Mouse (Mus musculus) ES-Bruce4 (cell line): ENCODE data around the gene Il18. TPM values are rescaled to one million over a fixed set of nuclear protein-coding genes. Genes with fewer than 3 reads are reported as not detected.

Experiments
- H3K27ac ChIP-seq: 2 replicates; pipeline ENCODE4 v1.5.1; 2012; ENCODE audit warnings: low read length, inconsistent platforms; ENCODE audit not compliant: insufficient read depth
- H3K27me3 ChIP-seq: 2 replicates; pipeline ENCODE4 v1.6.1; 2012; ENCODE audit warnings: mild to moderate bottlenecking, low read length, inconsistent platforms; ENCODE audit not compliant: control insufficient read depth, poor library complexity, insufficient read depth, severe bottlenecking
- H3K36me3 ChIP-seq: 2 replicates; pipeline ENCODE4 v1.6.1; 2012; ENCODE audit warnings: inconsistent platforms, mild to moderate bottlenecking, low read length, moderate library complexity; ENCODE audit not compliant: control insufficient read depth, poor library complexity, insufficient read depth, severe bottlenecking
- H3K4me1 ChIP-seq: one replicate; pipeline ENCODE4 v1.8.1; 2011; ENCODE audit warnings: low read length; ENCODE audit not compliant: control insufficient read depth, insufficient read depth
- H3K4me3 ChIP-seq: 2 replicates; pipeline ENCODE4 v1.5.1; 2011; ENCODE audit warnings: low read depth, mild to moderate bottlenecking, low read length
- H3K9ac ChIP-seq: 2 replicates; pipeline ENCODE4 v1.6.1; 2012; ENCODE audit warnings: low read depth, mild to moderate bottlenecking, inconsistent platforms; ENCODE audit not compliant: poor library complexity, severe bottlenecking
- H3K9me3 ChIP-seq: replicated peaks from 2 replicates; pipeline ENCODE4 v1.6.1; 2012; ENCODE audit warnings: mild to moderate bottlenecking, low read length, inconsistent platforms; ENCODE audit not compliant: control insufficient read depth, poor library complexity, insufficient read depth, severe bottlenecking
- CTCF ChIP-seq: IDR thresholded peaks from one replicate; pipeline ENCODE4 v1.8.1; 2011; ENCODE audit warnings: low read depth, low read length
- EP300 ChIP-seq: IDR thresholded peaks from 2 replicates; pipeline ENCODE4 v1.6.1; 2011; ENCODE audit warnings: low read depth, low read length; ENCODE audit not compliant: insufficient read depth
- POLR2A ChIP-seq: IDR thresholded peaks from one replicate; pipeline ENCODE4 v1.8.1; 2011; ENCODE audit warnings: low read length; ENCODE audit not compliant: insufficient read depth
- polyA plus RNA-seq: library from polyadenylated mRNA; stranded (reverse); fragments of >200 nt; gene quantifications from 2 replicates; pipeline ENCODE4 v1.2.4, GENCODE M21; 2011; ENCODE audit warnings: low read depth; ENCODE audit not compliant: missing spikeins, insufficient read depth, insufficient read length

The Il18 gene
- polyA plus RNA-seq, 1 experiment, result 1.2 TPM

GRCm38 (mm10) chr9:50602055-50602845 lies 47.6 kb downstream of the Il18 start:
- Histone ChIP-seq H3K4me3 (peak overlapping the region; percentile 81), H3K9ac (peak overlapping the region; percentile 43), H3K27me3 (no peaks in the 10 kb centered on the region), H3K9me3 (no peaks in the 10 kb centered on the region), H3K4me1 (no peaks in the 10 kb centered on the region), H3K36me3 (peaks cover 31% of the 10 kb centered on the region), H3K27ac (no peak overlapping the region)
- TF ChIP-seq POLR2A (no peak), EP300 (no peak), CTCF (no peak)

GRCm38 (mm10) chr9:50603189-50603997 lies 48.8 kb downstream of the Il18 start, which contains the start of the genes Sdhd and Timm8b:
Gene Sdhd, minus strand, starts transcription at chr9:50603812.
Gene Timm8b, plus strand, starts transcription at chr9:50603910.
- H3K27me3 ChIP-seq, result no peaks in the 10 kb centered on the region
- no peaks in the 10 kb centered on the region for H3K9me3 ChIP-seq
- peak within 1 kb of the TSS; percentile 90 for H3K4me3 ChIP-seq
- no peak for TF ChIP-seq CTCF
- TF ChIP-seq POLR2A, result peak; percentile 84
- peak; percentile 27; the same call in 1 of the 2 replicates for TF ChIP-seq EP300
- H3K36me3 ChIP-seq, result peaks cover 26% of the 10 kb centered on the region
- H3K4me1 ChIP-seq, result no peaks in the 10 kb centered on the region
- H3K9ac ChIP-seq, result peak within 1 kb of the TSS; percentile 43
- no peak within 1 kb of the TSS for H3K27ac ChIP-seq

GRCm38 (mm10) chr9:50603998-50604324 lies 49.3 kb downstream of the Il18 start:
- Histone ChIP-seq H3K27ac (no peak overlapping the region), H3K27me3 (no peaks in the 10 kb centered on the region), H3K4me3 (peak overlapping the region; percentile 90), H3K9ac (peak overlapping the region; percentile 43), H3K9me3 (no peaks in the 10 kb centered on the region), H3K4me1 (no peaks in the 10 kb centered on the region), H3K36me3 (peaks cover 29% of the 10 kb centered on the region)
- TF ChIP-seq POLR2A, result no peak
- TF ChIP-seq CTCF, result no peak
- no peak for TF ChIP-seq EP300

GRCm38 (mm10) chr9:50604338-50604737 lies 49.7 kb downstream of the Il18 start:
- Histone ChIP-seq H3K27me3 (no peaks in the 10 kb centered on the region), H3K4me1 (no peaks in the 10 kb centered on the region), H3K36me3 (peaks cover 28% of the 10 kb centered on the region), H3K9ac (peak overlapping the region; percentile 43), H3K9me3 (no peaks in the 10 kb centered on the region), H3K27ac (no peak overlapping the region), H3K4me3 (peak overlapping the region; percentile 90)
- TF ChIP-seq CTCF (no peak), POLR2A (no peak), EP300 (no peak)

- Histone ChIP-seq H3K27ac (no peak overlapping the region), H3K4me1 (no peaks in the 10 kb centered on the region), H3K9ac (no peak overlapping the region), H3K9me3 (no peaks in the 10 kb centered on the region), H3K27me3 (no peaks in the 10 kb centered on the region), H3K36me3 (peaks cover 61% of the 10 kb centered on the region), H3K4me3 (no peak overlapping the region)
- no peak for TF ChIP-seq POLR2A
- TF ChIP-seq CTCF, result no peak
- no peak for TF ChIP-seq EP300
Observed at GRCm38 (mm10) chr9:50612115-50612514, 57.5 kb downstream of the Il18 start.
